Mouse (Mus musculus) lung, adult 2 months (tissue): Measurements from ENCODE around the gene Serhl.

Experiments used
- CTCF ChIP-seq: fragments of 200-500 bp; IDR thresholded peaks from 2 replicates; pipeline ENCODE4 v1.5.1; 2011; ENCODE audit warnings: mild to moderate bottlenecking, low read length, control low read depth; ENCODE audit not compliant: insufficient read depth
- POLR2A ChIP-seq: fragments of 200-500 bp; IDR thresholded peaks from 2 replicates; pipeline ENCODE4 v1.6.1; 2011; ENCODE audit warnings: low read depth, mild to moderate bottlenecking, control low read depth, low read length, borderline replicate concordance; ENCODE audit errors: extremely low read depth

DNA sequence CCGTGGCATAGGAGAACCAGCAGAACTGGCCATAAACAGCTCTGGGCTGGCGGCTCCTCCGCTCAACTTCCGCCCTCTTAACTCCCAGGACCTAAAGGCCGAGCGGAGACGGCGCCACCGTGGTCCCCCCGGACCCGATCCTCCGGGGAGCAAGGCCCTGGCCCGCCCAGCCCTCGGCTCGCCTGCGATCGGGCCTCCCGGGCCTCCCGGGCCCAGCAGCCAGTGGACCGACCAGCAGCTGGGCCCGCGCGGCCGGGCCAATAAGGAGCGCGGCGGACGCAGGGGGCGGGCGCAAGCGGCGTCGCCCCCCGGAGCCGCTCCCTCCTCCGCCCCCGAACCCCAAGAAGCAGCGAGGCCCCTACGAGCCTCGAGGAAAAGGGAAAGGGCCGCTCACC lies 59.5 kb downstream of the Serhl start:
- TF ChIP-seq CTCF (no peak), POLR2A (no peak)
